Mouse (Mus musculus) cerebellum, adult 2 months (tissue): ENCODE results near the gene Utp3.

Experiments
- CTCF ChIP-seq: fragments of 200-500 bp; IDR thresholded peaks from 2 replicates; pipeline ENCODE4 v1.5.1; 2011; ENCODE audit warnings: low read depth, mild to moderate bottlenecking, control low read depth, low read length, moderate library complexity, borderline replicate concordance; ENCODE audit not compliant: insufficient read depth
- POLR2A ChIP-seq: fragments of 200-500 bp; IDR thresholded peaks from 2 replicates; pipeline ENCODE4 v1.6.1; 2011; ENCODE audit warnings: low read length, control low read depth, borderline replicate concordance; ENCODE audit not compliant: insufficient read depth

DNA sequence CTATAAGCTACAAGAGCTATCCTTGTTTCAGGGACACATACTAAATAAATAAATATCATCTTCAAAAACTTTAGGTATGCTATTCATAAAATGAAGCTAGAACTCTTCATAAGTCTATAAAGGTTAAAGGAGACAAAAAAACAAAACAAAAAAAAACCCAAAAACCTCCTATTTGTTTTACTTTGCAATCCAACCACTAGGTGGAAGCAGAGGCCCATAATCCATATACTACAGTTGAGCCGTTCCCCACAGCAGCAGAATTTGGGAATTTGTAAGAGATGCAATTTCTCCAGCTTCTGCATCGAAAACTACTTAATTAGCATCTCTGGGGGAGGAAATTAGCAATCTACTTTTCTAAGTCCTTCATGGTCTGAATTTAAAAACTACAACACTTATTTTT, 35.0 kb upstream of the Utp3 start:
- TF ChIP-seq POLR2A (no peak), CTCF (no peak)
